Mouse (Mus musculus) embryonic facial prominence, embryonic 12.5 days (tissue): ENCODE data around the gene Rapgef3. TPM values are rescaled to one million over a fixed set of nuclear protein-coding genes. Genes with fewer than 3 reads are reported as not detected.

Experiments used
- ATAC-seq: fragments of 200-750 bp; cut with Nextera tagmentation; 2 replicates; pipeline ENCODE4 v1.8.0; 2017; ENCODE audit not compliant: insufficient number of reproducible peaks, insufficient read depth, low FRiP score, low TSS enrichment
- H3K27ac ChIP-seq: fragments of 300-500 bp; sonication (generic); 2 replicates; pipeline ENCODE4 v1.5.1; 2016; ENCODE audit warnings: mild to moderate bottlenecking
- H3K27me3 ChIP-seq: fragments of 300-500 bp; sonication (generic); 2 replicates; pipeline ENCODE4 v1.6.1; 2016; ENCODE audit warnings: mild to moderate bottlenecking, moderate library complexity
- H3K36me3 ChIP-seq: fragments of 300-500 bp; sonication (generic); 2 replicates; pipeline ENCODE4 v1.6.1; 2016; ENCODE audit warnings: mild to moderate bottlenecking
- H3K4me1 ChIP-seq: fragments of 300-500 bp; sonication (generic); 2 replicates; pipeline ENCODE4 v1.6.1; 2016
- H3K4me2 ChIP-seq: fragments of 300-500 bp; sonication (generic); replicated peaks from 2 replicates; pipeline ENCODE4 v1.6.1; 2016; ENCODE audit warnings: mild to moderate bottlenecking, moderate library complexity
- H3K4me3 ChIP-seq: fragments of 300-500 bp; sonication (generic); 2 replicates; pipeline ENCODE4 v1.5.1; 2016; ENCODE audit warnings: mild to moderate bottlenecking
- H3K9ac ChIP-seq: fragments of 300-500 bp; sonication (generic); 2 replicates; pipeline ENCODE4 v1.6.1; 2016; ENCODE audit warnings: mild to moderate bottlenecking, moderate library complexity
- H3K9me3 ChIP-seq: fragments of 300-500 bp; sonication (generic); 2 replicates; pipeline ENCODE4 v1.6.1; 2016; ENCODE audit warnings: mild to moderate bottlenecking, moderate library complexity
- WGBS: fragments of 180-500 bp; shearing (Covaris S2); methylation state at CpG from one replicate; pipeline ENCODE4 v1.1.7; 2016; 5-methylcytosine and 5-hydroxymethylcytosine counted together
- polyA plus RNA-seq: library from polyadenylated mRNA; unstranded; fragments of >200 nt; fragmentation: Nextera tagmentation; extraction: Ambion mirVana; gene quantifications from 2 replicates; pipeline ENCODE4 v1.2.1, GENCODE M21; 2016

Rapgef3 gene
- polyA plus RNA-seq, 1 experiment from 2014 or later = 10.5 TPM

DNA sequence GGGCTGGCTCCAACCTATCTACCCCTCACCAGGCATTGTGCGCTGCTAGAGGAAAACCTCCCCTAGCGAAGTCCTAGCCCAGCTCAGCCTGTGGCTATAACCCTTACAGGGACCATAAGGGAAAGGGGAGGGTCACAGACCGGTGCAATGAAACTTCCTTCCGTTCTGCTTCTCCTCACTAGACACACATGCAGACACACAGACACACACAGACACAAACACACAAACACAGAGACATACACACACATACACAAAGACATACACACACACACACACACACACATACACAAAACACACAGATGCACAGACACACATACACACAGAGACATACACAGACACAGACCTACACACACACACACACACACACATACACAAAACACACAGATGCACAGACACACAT is 25.2 kb downstream of the Rapgef3 start:
- ATAC-seq = no peak
- Histone ChIP-seq H3K4me2 (no peak overlapping the region), H3K36me3 (no peaks in the 10 kb centered on the region), H3K27ac (no peak overlapping the region), H3K9ac (no peak overlapping the region), H3K4me1 (0 out of 2 replicates have a peak, but pooled peaks cover 4% of the 10 kb centered on the region), H3K9me3 (no peaks in the 10 kb centered on the region), H3K27me3 (0 out of 2 replicates have a peak, but pooled peaks cover 3% of the 10 kb centered on the region), H3K4me3 (no peak overlapping the region)
- 64% methylated on average over 4 of the region's 4 CpGs for WGBS

DNA sequence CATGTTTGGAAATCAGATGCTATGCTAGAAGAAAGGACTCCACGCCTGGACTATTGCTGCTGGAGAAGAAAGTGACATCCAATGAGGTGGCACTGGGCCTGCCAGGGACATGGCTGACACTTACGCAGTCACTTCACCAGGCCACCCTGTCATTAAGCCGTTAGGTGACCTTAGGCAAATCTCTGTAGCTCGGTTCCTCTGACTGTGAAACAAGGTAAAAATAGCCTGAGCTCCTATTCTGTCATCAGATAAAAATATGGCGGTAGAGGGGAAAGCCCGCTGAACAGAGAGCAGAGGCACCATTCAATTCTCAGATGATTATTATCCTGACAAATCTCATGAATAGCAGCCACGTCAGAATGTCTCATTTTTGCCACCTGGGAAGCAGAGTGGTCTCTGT is 25.7 kb downstream of the Rapgef3 start:
- H3K4me3 ChIP-seq = no peak overlapping the region
- H3K36me3 ChIP-seq = no peaks in the 10 kb centered on the region
- H3K4me2 ChIP-seq = no peak overlapping the region
- 0 out of 2 replicates have a peak, but pooled peaks cover 3% of the 10 kb centered on the region for H3K27me3 ChIP-seq
- no peaks in the 10 kb centered on the region for H3K9me3 ChIP-seq
- H3K9ac ChIP-seq = no peak overlapping the region
- ATAC-seq = no peak
- WGBS = 67% methylated on average over 7 of the region's 7 CpGs
- no peak overlapping the region for H3K27ac ChIP-seq
- H3K4me1 ChIP-seq = 0 out of 2 replicates have a peak, but pooled peaks cover 4% of the 10 kb centered on the region

GRCm38 (mm10) chr15:97741662-97742061 is 26.1 kb downstream of the Rapgef3 start:
- H3K27me3 ChIP-seq = 0 out of 2 replicates have a peak, but pooled peaks cover 3% of the 10 kb centered on the region
- WGBS = 79% methylated on average over 12 of the region's 12 CpGs
- no peaks in the 10 kb centered on the region for H3K36me3 ChIP-seq
- H3K9me3 ChIP-seq = no peaks in the 10 kb centered on the region
- H3K9ac ChIP-seq = no peak overlapping the region
- H3K4me1 ChIP-seq = 0 out of 2 replicates have a peak, but pooled peaks cover 4% of the 10 kb centered on the region
- no peak overlapping the region for H3K4me3 ChIP-seq
- ATAC-seq = no peak
- no peak overlapping the region for H3K27ac ChIP-seq
- no peak overlapping the region for H3K4me2 ChIP-seq

DNA sequence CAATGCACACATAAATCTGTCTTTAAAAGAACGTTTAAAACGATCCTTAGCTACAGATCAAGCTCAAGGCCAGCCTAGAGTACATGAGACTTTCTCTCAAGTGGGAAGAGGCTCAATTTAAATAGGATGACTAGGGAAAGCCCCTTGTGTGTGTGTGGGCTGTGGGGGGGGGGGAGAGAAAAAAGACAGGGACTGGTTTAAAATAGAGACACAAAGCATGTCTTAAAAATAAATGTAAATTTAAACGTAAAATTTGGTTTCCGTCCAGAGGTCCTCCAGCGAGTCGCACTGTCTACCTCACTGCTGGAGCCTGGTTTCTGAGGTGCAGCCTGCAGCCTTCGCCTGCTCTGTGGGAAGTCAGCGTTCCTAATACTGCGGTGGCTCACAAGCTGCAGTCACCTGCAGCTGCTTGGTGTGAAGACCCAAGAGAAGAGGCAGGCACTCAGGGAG is 27.5 kb downstream of the Rapgef3 start:
- Histone ChIP-seq H3K36me3 (no peaks in the 10 kb centered on the region), H3K4me2 (no peak overlapping the region), H3K9me3 (no peaks in the 10 kb centered on the region), H3K4me1 (0 out of 2 replicates have a peak, but pooled peaks cover 4% of the 10 kb centered on the region), H3K27me3 (0 out of 2 replicates have a peak, but pooled peaks cover 3% of the 10 kb centered on the region), H3K9ac (no peak overlapping the region), H3K4me3 (no peak overlapping the region), H3K27ac (no peak overlapping the region)
- no peak for ATAC-seq
- 84% methylated on average over 9 of the region's 9 CpGs for WGBS

- Histone ChIP-seq H3K9me3 (no peaks in the 10 kb centered on the region), H3K36me3 (no peaks in the 10 kb centered on the region), H3K27ac (no peak overlapping the region), H3K4me1 (no peaks in the 10 kb centered on the region), H3K4me2 (no peak overlapping the region), H3K4me3 (no peak overlapping the region), H3K27me3 (0 out of 2 replicates have a peak, but pooled peaks cover 3% of the 10 kb centered on the region), H3K9ac (no peak overlapping the region)
- WGBS = 94% methylated on average over 7 of the region's 7 CpGs
- no peak for ATAC-seq
Observed at GRCm38 (mm10) chr15:97738923-97739322, 28.8 kb downstream of the Rapgef3 start.

DNA sequence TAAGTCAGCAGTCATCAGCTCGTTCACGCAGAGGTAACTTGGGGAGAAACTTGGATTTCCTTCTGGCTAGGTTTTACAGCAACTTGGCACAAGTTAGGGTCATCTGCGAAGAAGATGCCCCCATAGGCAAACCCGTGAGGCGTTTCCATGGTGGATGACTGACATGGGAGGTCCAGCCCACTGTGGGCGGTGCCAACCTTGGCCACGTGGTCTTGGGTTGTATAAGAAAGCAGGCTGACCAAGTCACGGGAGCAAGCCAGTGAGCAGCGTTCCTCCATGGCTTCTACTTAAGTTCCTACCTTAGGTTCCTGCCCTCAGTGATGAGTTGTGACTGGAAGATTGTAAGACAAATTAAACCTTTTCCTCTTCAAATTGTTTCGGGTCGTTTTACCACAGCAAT is 35.8 kb downstream of the Rapgef3 start:
- 92% methylated on average over 11 of the region's 11 CpGs for WGBS
- Histone ChIP-seq H3K27me3 (no peaks in the 10 kb centered on the region), H3K4me2 (no peak overlapping the region), H3K27ac (no peak overlapping the region), H3K9ac (no peak overlapping the region), H3K9me3 (no peaks in the 10 kb centered on the region), H3K36me3 (no peaks in the 10 kb centered on the region), H3K4me3 (no peak overlapping the region), H3K4me1 (no peaks in the 10 kb centered on the region)
- no peak for ATAC-seq

DNA sequence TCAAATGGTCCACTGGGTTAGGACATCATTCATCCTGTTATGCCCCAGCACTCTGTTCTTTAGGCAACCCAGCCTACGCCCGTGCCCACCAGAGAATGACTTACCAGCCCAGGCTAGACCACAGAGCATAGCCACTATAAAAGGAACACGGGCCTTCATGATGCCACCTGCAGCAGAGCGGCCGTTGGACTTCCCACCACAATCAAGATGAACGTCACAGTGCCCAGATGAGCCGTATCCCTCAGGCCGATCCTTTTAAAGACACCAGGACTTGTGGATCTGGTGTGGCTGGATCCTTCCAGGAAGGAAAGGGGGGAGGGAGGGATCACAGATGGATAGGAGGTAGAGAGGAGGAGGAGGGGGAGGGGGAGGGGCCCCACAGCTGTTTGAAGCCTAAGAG is 36.7 kb downstream of the Rapgef3 start, which contains the start of gene Endou:
TSS of gene Endou (minus strand) at position 229 of the 400 bp plus-strand sequence.
- WGBS = 89% methylated on average over 8 of the region's 8 CpGs

DNA sequence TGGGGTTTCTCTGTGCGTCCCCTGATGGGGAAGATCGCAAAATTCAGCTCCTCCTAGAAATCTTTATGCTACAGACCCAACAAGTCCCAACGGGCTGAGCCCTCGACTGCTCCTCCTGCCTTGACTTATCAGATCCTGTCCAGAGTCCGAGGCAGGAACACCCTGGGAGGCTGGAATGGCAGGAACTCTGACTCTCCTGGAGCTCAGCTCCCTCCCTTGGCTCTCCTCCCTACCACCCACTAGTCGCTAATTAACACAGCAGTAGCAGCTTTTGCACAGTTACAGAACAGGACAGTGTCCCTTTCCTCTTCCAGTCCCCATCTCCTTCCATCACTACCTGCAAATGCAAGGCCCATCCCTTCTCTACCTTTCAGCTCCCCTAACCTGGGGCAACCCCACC is 37.4 kb downstream of the Rapgef3 start:
- H3K36me3 ChIP-seq = no peaks in the 10 kb centered on the region
- no peaks in the 10 kb centered on the region for H3K9me3 ChIP-seq
- no peak overlapping the region for H3K9ac ChIP-seq
- ATAC-seq = no peak
- no peak overlapping the region for H3K4me3 ChIP-seq
- 47% methylated on average over 6 of the region's 6 CpGs for WGBS
- no peaks in the 10 kb centered on the region for H3K4me1 ChIP-seq
- no peak overlapping the region for H3K27ac ChIP-seq
- no peaks in the 10 kb centered on the region for H3K27me3 ChIP-seq
- no peak overlapping the region for H3K4me2 ChIP-seq

More for the DNA sequence above, 36.7 kb downstream of the Rapgef3 start, which contains the start of gene Endou:
- Histone ChIP-seq H3K36me3 (no peaks in the 10 kb centered on the region), H3K27me3 (no peaks in the 10 kb centered on the region), H3K9me3 (no peaks in the 10 kb centered on the region), H3K4me2 (no peak within 1 kb of the TSS), H3K27ac (no peak within 1 kb of the TSS), H3K9ac (no peak within 1 kb of the TSS), H3K4me3 (no peak within 1 kb of the TSS), H3K4me1 (no peaks in the 10 kb centered on the region)
- ATAC-seq = no peak

DNA sequence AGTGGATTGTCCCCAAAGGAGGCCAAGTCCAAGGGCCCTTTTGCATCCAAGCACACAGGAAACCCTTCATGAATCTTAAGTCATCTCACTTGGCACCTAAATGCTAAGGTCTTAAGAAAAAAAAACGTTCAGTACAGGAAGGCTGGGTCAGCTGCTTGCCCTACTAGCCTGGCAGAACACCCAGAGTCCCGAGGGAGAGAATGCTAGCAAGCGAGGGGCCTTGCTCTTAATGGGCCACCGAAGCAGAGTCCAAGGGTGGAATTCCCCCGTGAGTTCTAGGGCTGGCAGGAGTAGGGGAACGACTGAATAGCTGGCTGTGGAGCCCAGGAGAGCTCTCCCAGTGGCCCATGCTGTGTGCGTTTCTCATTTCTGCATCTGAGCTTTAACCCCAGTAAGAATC is 39.0 kb downstream of the Rapgef3 start:
- H3K36me3 ChIP-seq = no peaks in the 10 kb centered on the region
- 61% methylated on average over 7 of the region's 7 CpGs for WGBS

GRCm38 (mm10) chr15:97728394-97728793 is 39.4 kb downstream of the Rapgef3 start:
- no peak for ATAC-seq
- H3K27ac ChIP-seq = no peak overlapping the region
- WGBS = 88% methylated on average over 11 of the region's 11 CpGs
- no peak overlapping the region for H3K9ac ChIP-seq
- H3K9me3 ChIP-seq = no peaks in the 10 kb centered on the region
- no peaks in the 10 kb centered on the region for H3K27me3 ChIP-seq
- H3K4me3 ChIP-seq = no peak overlapping the region
- no peak overlapping the region for H3K4me2 ChIP-seq
- H3K4me1 ChIP-seq = no peaks in the 10 kb centered on the region
- no peaks in the 10 kb centered on the region for H3K36me3 ChIP-seq

More for the DNA sequence above, 39.0 kb downstream of the Rapgef3 start:
- H3K9ac ChIP-seq = no peak overlapping the region
- H3K4me2 ChIP-seq = no peak overlapping the region
- no peaks in the 10 kb centered on the region for H3K4me1 ChIP-seq
- no peak overlapping the region for H3K27ac ChIP-seq
- no peak for ATAC-seq
- H3K27me3 ChIP-seq = no peaks in the 10 kb centered on the region
- no peak overlapping the region for H3K4me3 ChIP-seq
- H3K9me3 ChIP-seq = no peaks in the 10 kb centered on the region

DNA sequence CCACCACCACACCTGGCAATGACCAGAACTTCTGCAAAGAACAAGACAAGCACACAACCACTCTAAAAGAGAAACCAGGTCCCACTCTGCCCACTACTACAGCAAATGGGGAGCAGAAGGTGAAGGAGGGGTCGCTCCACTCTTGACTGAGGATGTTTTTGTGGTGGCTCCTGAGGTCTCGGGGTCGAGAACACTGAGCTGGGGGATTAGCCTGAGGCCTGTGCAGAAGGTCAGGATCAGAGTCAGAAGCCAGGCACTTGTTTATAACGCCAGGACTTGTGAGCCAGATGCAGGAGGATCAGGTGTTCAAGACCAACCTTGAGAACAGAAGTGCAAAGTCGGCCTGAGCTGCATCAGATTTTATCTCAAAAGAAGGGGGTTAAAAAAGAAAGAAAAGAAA is 40.3 kb downstream of the Rapgef3 start:
- WGBS = 44% methylated on average over 5 of the region's 5 CpGs
- Histone ChIP-seq H3K4me1 (no peaks in the 10 kb centered on the region), H3K4me2 (no peak overlapping the region), H3K27me3 (no peaks in the 10 kb centered on the region), H3K27ac (no peak overlapping the region), H3K9me3 (no peaks in the 10 kb centered on the region), H3K36me3 (no peaks in the 10 kb centered on the region), H3K9ac (no peak overlapping the region), H3K4me3 (no peak overlapping the region)
- no peak for ATAC-seq

GRCm38 (mm10) chr15:97727048-97727447 is 40.7 kb downstream of the Rapgef3 start:
- H3K36me3 ChIP-seq = no peaks in the 10 kb centered on the region
- H3K9ac ChIP-seq = no peak overlapping the region
- H3K9me3 ChIP-seq = no peaks in the 10 kb centered on the region
- no peaks in the 10 kb centered on the region for H3K27me3 ChIP-seq
- WGBS = 67% methylated on average over 8 of the region's 8 CpGs
- H3K27ac ChIP-seq = no peak overlapping the region
- no peak overlapping the region for H3K4me2 ChIP-seq
- no peaks in the 10 kb centered on the region for H3K4me1 ChIP-seq
- ATAC-seq = no peak
- H3K4me3 ChIP-seq = no peak overlapping the region
